Mouse (Mus musculus) kidney, embryonic 16.5 days (tissue): ENCODE measurements around the gene Spsb4. TPM values are rescaled to one million over a fixed set of nuclear protein-coding genes. Genes with fewer than 3 reads are reported as not detected.

Source experiments
- ATAC-seq: fragments of 200-750 bp; cut with Nextera tagmentation; 2 replicates; pipeline ENCODE4 v1.8.0; 2017; ENCODE audit warnings: moderate TSS enrichment; ENCODE audit not compliant: low FRiP score, low TSS enrichment
- H3K27ac ChIP-seq: fragments of 300-500 bp; sonication (generic); 2 replicates; pipeline ENCODE4 v1.5.1; 2014; ENCODE audit warnings: low read length
- H3K27me3 ChIP-seq: fragments of 300-500 bp; sonication (generic); 2 replicates; pipeline ENCODE4 v1.6.1; 2014; ENCODE audit warnings: low read length, control low read depth, mixed read lengths; ENCODE audit not compliant: insufficient read depth
- H3K36me3 ChIP-seq: fragments of 300-500 bp; sonication (generic); 2 replicates; pipeline ENCODE4 v1.6.1; 2014; ENCODE audit warnings: low read length, control low read depth, mixed read lengths; ENCODE audit not compliant: insufficient read depth
- H3K4me1 ChIP-seq: fragments of 300-500 bp; sonication (generic); 2 replicates; pipeline ENCODE4 v1.6.1; 2014; ENCODE audit warnings: low read length, control low read depth, mixed read lengths; ENCODE audit not compliant: insufficient read depth
- H3K4me2 ChIP-seq: fragments of 300-500 bp; sonication (generic); replicated peaks from 2 replicates; pipeline ENCODE4 v1.6.1; 2014; ENCODE audit warnings: low read depth, low read length
- H3K4me3 ChIP-seq: fragments of 300-500 bp; sonication (generic); 2 replicates; pipeline ENCODE4 v1.5.1; 2014; ENCODE audit warnings: mild to moderate bottlenecking, low read length
- H3K9ac ChIP-seq: fragments of 300-500 bp; sonication (generic); replicated peaks from 2 replicates; pipeline ENCODE4 v1.6.1; 2014; ENCODE audit warnings: low read length
- H3K9me3 ChIP-seq: fragments of 300-500 bp; sonication (generic); 2 replicates; pipeline ENCODE4 v1.6.1; 2016; ENCODE audit warnings: low read length, control low read depth
- WGBS: fragments of 180-500 bp; shearing (Covaris S2); extraction: QIAGEN DNeasy Blood & Tissue Kit; methylation state at CpG from one replicate; pipeline ENCODE4 v1.1.7; 2014; 5-methylcytosine and 5-hydroxymethylcytosine counted together
- polyA plus RNA-seq: library from polyadenylated mRNA; unstranded; fragments of >200 nt; fragmentation: Nextera tagmentation; extraction: Ambion mirVana; gene quantifications from 2 replicates; pipeline ENCODE4 v1.2.1, GENCODE M21; 2015

Spsb4 gene
- polyA plus RNA-seq, 1 experiment from 2014 or later = 66.6 TPM

DNA sequence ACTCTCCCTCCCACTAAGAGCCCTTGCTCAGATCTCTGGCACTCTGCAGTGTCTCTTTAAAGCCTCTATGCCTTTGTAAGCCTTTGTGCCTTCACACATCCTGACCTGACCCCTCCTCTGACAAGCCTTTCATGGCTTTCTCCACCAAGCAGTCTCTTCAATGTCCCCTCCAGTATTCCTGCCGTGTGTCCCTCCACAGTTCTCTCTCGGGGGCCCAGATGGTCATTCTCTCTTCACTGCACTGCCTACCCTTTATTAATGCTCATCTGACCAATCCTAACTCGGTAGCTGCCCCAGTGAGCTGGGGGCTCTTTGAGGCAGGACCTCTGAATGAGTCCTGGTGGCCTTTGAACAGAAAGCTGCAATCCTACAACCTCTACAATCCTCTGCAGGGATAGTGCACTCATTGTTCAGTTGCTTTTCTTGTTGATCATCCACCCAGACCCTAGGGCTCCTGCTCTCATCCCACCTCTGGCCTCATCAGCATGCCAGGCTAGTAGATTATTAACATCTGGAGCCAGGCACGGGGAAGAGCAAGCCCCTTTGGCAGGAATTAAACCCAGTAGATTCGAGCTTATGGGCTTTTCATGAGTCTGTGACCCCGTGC is 60.5 kb downstream of the Spsb4 start:
- peak overlapping the region; percentile 89 for H3K27ac ChIP-seq
- ATAC-seq = peak; percentile 69
- no peaks in the 10 kb centered on the region; the same call in 1 of the 2 replicates for H3K27me3 ChIP-seq
- H3K36me3 ChIP-seq = no peaks in the 10 kb centered on the region
- peak overlapping the region; percentile 29; the same call in 1 of the 2 replicates for H3K9ac ChIP-seq
- peaks cover 76% of the 10 kb centered on the region for H3K4me1 ChIP-seq
- no peaks in the 10 kb centered on the region for H3K9me3 ChIP-seq
- H3K4me2 ChIP-seq = 0 out of 2 replicates have a peak overlapping the region, but pooled peaks have one; percentile 10
- H3K4me3 ChIP-seq = no peak overlapping the region
- WGBS = 28% methylated on average over 6 of the region's 6 CpGs

- Histone ChIP-seq H3K4me3 (no peak overlapping the region), H3K27ac (peak overlapping the region; percentile 89), H3K4me2 (no peak overlapping the region), H3K4me1 (peaks cover 76% of the 10 kb centered on the region), H3K9me3 (no peaks in the 10 kb centered on the region), H3K36me3 (no peaks in the 10 kb centered on the region), H3K27me3 (no peaks in the 10 kb centered on the region; the same call in 1 of the 2 replicates), H3K9ac (no peak overlapping the region)
- ATAC-seq = no peak
- 44% methylated on average over 6 of the region's 6 CpGs for WGBS
Observed at GRCm38 (mm10) chr9:96957298-96957865, 61.3 kb downstream of the Spsb4 start.

GRCm38 (mm10) chr9:96956646-96957297 is 61.9 kb downstream of the Spsb4 start:
- peaks cover 75% of the 10 kb centered on the region for H3K4me1 ChIP-seq
- H3K27ac ChIP-seq = peak overlapping the region; percentile 89; the same call in 1 of the 2 replicates
- H3K36me3 ChIP-seq = no peaks in the 10 kb centered on the region
- H3K4me3 ChIP-seq = no peak overlapping the region
- ATAC-seq = no peak
- H3K27me3 ChIP-seq = no peaks in the 10 kb centered on the region; the same call in 1 of the 2 replicates
- WGBS = 35% methylated on average over 6 of the region's 6 CpGs
- no peaks in the 10 kb centered on the region for H3K9me3 ChIP-seq
- H3K4me2 ChIP-seq = no peak overlapping the region
- H3K9ac ChIP-seq = no peak overlapping the region

GRCm38 (mm10) chr9:96954063-96954809 is 64.4 kb downstream of the Spsb4 start:
- H3K4me2 ChIP-seq = no peak overlapping the region
- H3K9ac ChIP-seq = no peak overlapping the region
- H3K36me3 ChIP-seq = no peaks in the 10 kb centered on the region
- H3K27ac ChIP-seq = no peak overlapping the region
- no peak for ATAC-seq
- 76% methylated on average over 15 of the region's 15 CpGs for WGBS
- H3K9me3 ChIP-seq = no peaks in the 10 kb centered on the region
- H3K4me1 ChIP-seq = peaks cover 64% of the 10 kb centered on the region
- no peaks in the 10 kb centered on the region; the same call in 1 of the 2 replicates for H3K27me3 ChIP-seq
- no peak overlapping the region for H3K4me3 ChIP-seq

GRCm38 (mm10) chr9:96953443-96953842 is 65.2 kb downstream of the Spsb4 start:
- Histone ChIP-seq H3K4me2 (no peak overlapping the region), H3K4me3 (no peak overlapping the region), H3K9me3 (no peaks in the 10 kb centered on the region), H3K27ac (no peak overlapping the region), H3K36me3 (no peaks in the 10 kb centered on the region), H3K27me3 (no peaks in the 10 kb centered on the region), H3K4me1 (peaks cover 61% of the 10 kb centered on the region), H3K9ac (no peak overlapping the region)
- WGBS = 86% methylated on average over 8 of the region's 8 CpGs
- no peak for ATAC-seq

- H3K36me3 ChIP-seq = no peaks in the 10 kb centered on the region
- 16% methylated on average over 9 of the region's 9 CpGs for WGBS
- H3K27ac ChIP-seq = no peak overlapping the region
- H3K9ac ChIP-seq = no peak overlapping the region
- ATAC-seq = no peak; the same call in 1 of the 2 replicates
- H3K4me2 ChIP-seq = no peak overlapping the region
- peaks cover 52% of the 10 kb centered on the region for H3K4me1 ChIP-seq
- H3K9me3 ChIP-seq = no peaks in the 10 kb centered on the region
- H3K4me3 ChIP-seq = no peak overlapping the region
- H3K27me3 ChIP-seq = no peaks in the 10 kb centered on the region; the same call in 1 of the 2 replicates
Observed at GRCm38 (mm10) chr9:96952310-96952975, 66.2 kb downstream of the Spsb4 start.

DNA sequence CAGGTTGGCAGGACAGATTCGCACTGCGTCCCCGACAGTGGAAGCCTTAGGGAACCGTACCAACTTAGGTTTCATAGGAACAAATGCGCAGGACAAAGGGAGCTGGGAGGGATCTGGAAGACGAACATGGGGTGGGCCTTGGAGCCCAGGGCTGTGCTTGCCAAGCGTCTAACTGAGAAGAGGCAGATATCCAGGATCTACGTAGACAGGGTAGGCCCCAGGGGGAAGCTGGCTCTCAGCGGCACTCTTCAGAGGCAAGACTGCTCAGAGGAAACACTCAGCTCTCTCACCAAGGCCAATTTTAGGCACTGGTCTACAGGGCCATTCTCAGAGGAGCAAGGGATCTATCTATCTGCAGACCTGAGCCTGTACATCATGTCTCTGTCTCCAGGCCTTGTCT is 69.1 kb downstream of the Spsb4 start:
- WGBS = 88% methylated on average over 9 of the region's 9 CpGs
- H3K4me1 ChIP-seq = peaks cover 31% of the 10 kb centered on the region
- no peak overlapping the region for H3K9ac ChIP-seq
- ATAC-seq = no peak
- no peaks in the 10 kb centered on the region; the same call in 1 of the 2 replicates for H3K27me3 ChIP-seq
- H3K27ac ChIP-seq = no peak overlapping the region
- H3K36me3 ChIP-seq = no peaks in the 10 kb centered on the region
- H3K4me2 ChIP-seq = no peak overlapping the region
- H3K9me3 ChIP-seq = no peaks in the 10 kb centered on the region
- H3K4me3 ChIP-seq = no peak overlapping the region

DNA sequence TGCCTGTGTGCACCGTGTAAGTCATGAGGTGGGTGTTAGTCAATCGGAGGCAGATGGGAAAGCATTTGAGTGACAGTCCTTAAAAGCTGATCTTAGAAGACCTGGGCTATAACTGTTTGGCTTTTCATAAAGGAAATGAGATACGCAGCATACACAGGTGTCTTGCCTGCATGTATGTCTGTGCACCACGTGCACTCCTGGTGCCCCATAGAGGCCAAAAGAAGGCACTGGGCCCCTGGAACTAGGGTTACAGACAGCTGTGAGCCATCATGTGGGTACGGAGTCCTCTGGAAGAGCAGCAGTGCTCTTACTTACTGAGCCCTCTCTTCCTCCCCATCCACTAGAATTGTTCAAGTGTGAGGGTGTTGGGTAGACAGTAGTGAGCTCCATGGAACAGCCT is 70.1 kb downstream of the Spsb4 start:
- no peak overlapping the region for H3K4me3 ChIP-seq
- no peaks in the 10 kb centered on the region for H3K9me3 ChIP-seq
- H3K36me3 ChIP-seq = no peaks in the 10 kb centered on the region
- H3K27ac ChIP-seq = no peak overlapping the region
- ATAC-seq = no peak
- no peak overlapping the region for H3K9ac ChIP-seq
- WGBS = 55% methylated on average over 5 of the region's 5 CpGs
- H3K4me2 ChIP-seq = no peak overlapping the region
- H3K27me3 ChIP-seq = no peaks in the 10 kb centered on the region; the same call in 1 of the 2 replicates
- H3K4me1 ChIP-seq = peaks cover 22% of the 10 kb centered on the region

GRCm38 (mm10) chr9:96947171-96947570 is 71.5 kb downstream of the Spsb4 start:
- Histone ChIP-seq H3K4me2 (no peak overlapping the region), H3K27me3 (no peaks in the 10 kb centered on the region; the same call in 1 of the 2 replicates), H3K4me3 (no peak overlapping the region), H3K36me3 (peaks cover 5% of the 10 kb centered on the region; the same call in 1 of the 2 replicates), H3K9me3 (no peaks in the 10 kb centered on the region), H3K9ac (no peak overlapping the region), H3K4me1 (peaks cover 8% of the 10 kb centered on the region), H3K27ac (no peak overlapping the region)
- WGBS = 60% methylated on average over 5 of the region's 5 CpGs
- ATAC-seq = no peak
